13 mouse cellular contexts compared by ENCODE assay signal in genomic region chr2:29931194-29931593, GRCm38 (mm10).
"Had no signal": no experiment of that assay in that cellular context is flagged by ENCODE, and none has a peak within 500 bp of the region (broad histone marks: within the 10 kb centered on the region; RNA-seq: fewer than 3 reads in every experiment).

No protein-coding gene starts in this region.

- H3K27ac ChIP-seq: kidney, embryonic 15.5 days; liver, embryonic 12.5 days; midbrain, embryonic 10.5 days; neural tube, embryonic 12.5 days had no signal

- H3K27me3 ChIP-seq: kidney, embryonic 15.5 days; limb, embryonic 15.5 days; liver, embryonic 12.5 days; neural tube, embryonic 12.5 days had no signal

- H3K9me3 ChIP-seq: kidney, embryonic 15.5 days; limb, embryonic 15.5 days; liver, embryonic 12.5 days; midbrain, embryonic 10.5 days; neural tube, embryonic 12.5 days had no signal

- H3K4me3 ChIP-seq: kidney, embryonic 15.5 days; limb, embryonic 15.5 days; liver, embryonic 12.5 days; midbrain, embryonic 10.5 days; neural tube, embryonic 12.5 days had no signal

- H3K9ac ChIP-seq: kidney, embryonic 15.5 days; limb, embryonic 15.5 days; liver, embryonic 12.5 days; lung, embryonic 14.5 days; neural tube, embryonic 12.5 days had no signal

- H3K4me2 ChIP-seq: kidney, embryonic 15.5 days; limb, embryonic 15.5 days; liver, embryonic 12.5 days; lung, embryonic 14.5 days; neural tube, embryonic 12.5 days had no signal

- ATAC-seq: liver, embryonic 12.5 days had no signal

- DNase-seq: kidney, adult 2 months; kidney, postnatal 14 days; lung, embryonic 14.5 days; lung, postnatal 10 days; lung, postnatal 4 days; midbrain, embryonic 14.5 days; thymus, adult 18-20 months; thymus, postnatal 14 days had no signal
